ENCODE assay signal across 10 mouse cellular contexts in genomic region chr2:13557145-13558030, GRCm38 (mm10). TPM values are rescaled to one million over a fixed set of nuclear protein-coding genes. Genes with fewer than 3 reads are reported as not detected.
DNase-seq lines count a peak whose midpoint lies in the region; ATAC-seq and TF ChIP-seq lines count a peak whose summit lies in the region.
"Had no signal": no experiment of that assay in that cellular context is flagged by ENCODE, and none has a peak within 500 bp of the region (broad histone marks: within the 10 kb centered on the region; RNA-seq: fewer than 3 reads in every experiment).

No protein-coding gene starts in this region.

- no peak for TF ChIP-seq CTCF in lung, postnatal 0 days (IDR thresholded peaks at IDR 0.05)
- no peak for TF ChIP-seq CTCF in lung, adult 2 months (IDR thresholded peaks at IDR 0.05; ENCODE audit: insufficient read depth, low read length)
- no peak for TF ChIP-seq CTCF in heart, postnatal 0 days (IDR thresholded peaks at IDR 0.05; ENCODE audit: low read depth)
- no peak for TF ChIP-seq CTCF in stomach, postnatal 0 days (IDR thresholded peaks at IDR 0.05; ENCODE audit: low read depth)

- no peak overlapping the region for H3K27ac ChIP-seq in lung, postnatal 0 days (ENCODE audit: low read length)
- peak overlapping the region; percentile 67 for H3K27ac ChIP-seq in heart, postnatal 0 days (ENCODE audit: low read depth)
- H3K27ac ChIP-seq in stomach, postnatal 0 days (replicated peaks), result peak overlapping the region; percentile 49; the same call in 1 of the 2 replicates
- H3K27ac ChIP-seq in kidney, embryonic 15.5 days, result no peak overlapping the region
- H3K27ac ChIP-seq: hindbrain, embryonic 12.5 days had no signal

- H3K36me3 ChIP-seq in lung, postnatal 0 days (ENCODE audit: insufficient read depth, low read length), result no peaks in the 10 kb centered on the region
- no peaks in the 10 kb centered on the region for H3K36me3 ChIP-seq in heart, postnatal 0 days (replicated peaks; ENCODE audit: control insufficient read depth, insufficient read depth, low read length)
- no peaks in the 10 kb centered on the region for H3K36me3 ChIP-seq in stomach, postnatal 0 days (ENCODE audit: control insufficient read depth, insufficient read depth, low read length)
- H3K36me3 ChIP-seq in kidney, embryonic 15.5 days, result no peaks in the 10 kb centered on the region
- H3K36me3 ChIP-seq: hindbrain, embryonic 12.5 days had no signal

- no peak overlapping the region for H3K4me3 ChIP-seq in lung, postnatal 0 days (ENCODE audit: low read depth, low read length)
- H3K4me3 ChIP-seq in lung, adult 2 months (replicated peaks; ENCODE audit: extremely low read depth, low read depth, low read length), result no peak overlapping the region
- H3K4me3 ChIP-seq in heart, postnatal 0 days (ENCODE audit: low read depth, low read length), result no peak overlapping the region
- H3K4me3 ChIP-seq in stomach, postnatal 0 days (ENCODE audit: low read depth, low read length), result no peak overlapping the region
- H3K4me3 ChIP-seq in kidney, embryonic 15.5 days (replicated peaks), result no peak overlapping the region
- H3K4me3 ChIP-seq: hindbrain, embryonic 12.5 days had no signal

- TF ChIP-seq EP300 in lung, postnatal 0 days (IDR thresholded peaks at IDR 0.05), result no peak
- no peak for TF ChIP-seq EP300 in heart, postnatal 0 days (IDR thresholded peaks at IDR 0.05; ENCODE audit: low read depth)
- no peak for TF ChIP-seq EP300 in stomach, postnatal 0 days (optimal IDR thresholded peaks at IDR 0.05)

- DNase-seq in lung, postnatal 0 days (ENCODE audit: low spot score), result peak; percentile 32
- no peak for DNase-seq in lung, adult 2 months
- DNase-seq in T-cell, adult 2 months (ENCODE audit: low spot score), result peak; percentile 39
- DNase-seq in heart, postnatal 0 days (ENCODE audit: low spot score), result no peak
- no peak for DNase-seq in stomach, postnatal 0 days (ENCODE audit: low spot score)
- no peak for DNase-seq in right cerebral cortex, postnatal 36 days (ENCODE audit: low spot score in 2 of 2)
- DNase-seq: kidney, postnatal 25 days had no signal

- no peaks in the 10 kb centered on the region; the same call in 1 of the 2 replicates for H3K4me1 ChIP-seq in lung, postnatal 0 days (ENCODE audit: insufficient read depth, low read depth, low read length)
- H3K4me1 ChIP-seq in lung, adult 2 months (ENCODE audit: control insufficient read depth, insufficient read depth, low read length), result peaks cover 2% of the 10 kb centered on the region
- H3K4me1 ChIP-seq in heart, postnatal 0 days (ENCODE audit: control insufficient read depth, insufficient read depth), result 0 out of 2 replicates have a peak, but pooled peaks cover 6% of the 10 kb centered on the region
- H3K4me1 ChIP-seq in stomach, postnatal 0 days (replicated peaks; ENCODE audit: control insufficient read depth, insufficient read depth), result no peaks in the 10 kb centered on the region
- 0 out of 2 replicates have a peak, but pooled peaks cover 2% of the 10 kb centered on the region for H3K4me1 ChIP-seq in kidney, embryonic 15.5 days
- H3K4me1 ChIP-seq: hindbrain, embryonic 12.5 days had no signal

- ATAC-seq in lung, postnatal 0 days, result 0 out of 2 replicates have a peak, but pooled peaks have one; percentile 19
- no peak for ATAC-seq in heart, postnatal 0 days (ENCODE audit: insufficient read depth, low read depth)
- no peak for ATAC-seq in stomach, postnatal 0 days (ENCODE audit: low FRiP score, low TSS enrichment)
- no peak for ATAC-seq in kidney, embryonic 15.5 days (replicated peaks; ENCODE audit: low FRiP score)
- ATAC-seq: forebrain, embryonic 16.5 days had no signal

- no peaks in the 10 kb centered on the region for H3K27me3 ChIP-seq in lung, postnatal 0 days (replicated peaks; ENCODE audit: insufficient read depth, low read length)
- no peaks in the 10 kb centered on the region for H3K27me3 ChIP-seq in heart, postnatal 0 days (ENCODE audit: control insufficient read depth, insufficient read depth, low read length)
- no peaks in the 10 kb centered on the region for H3K27me3 ChIP-seq in stomach, postnatal 0 days (ENCODE audit: control insufficient read depth, insufficient read depth, low read length)
- H3K27me3 ChIP-seq in kidney, embryonic 15.5 days, result no peaks in the 10 kb centered on the region
- H3K27me3 ChIP-seq: hindbrain, embryonic 12.5 days had no signal

- H3K9me3 ChIP-seq in lung, postnatal 0 days (ENCODE audit: low read length), result no peaks in the 10 kb centered on the region
- no peaks in the 10 kb centered on the region for H3K9me3 ChIP-seq in heart, postnatal 0 days (replicated peaks; ENCODE audit: control insufficient read depth, low read length)
- H3K9me3 ChIP-seq in stomach, postnatal 0 days (ENCODE audit: control insufficient read depth, low read length), result no peaks in the 10 kb centered on the region
- no peaks in the 10 kb centered on the region for H3K9me3 ChIP-seq in kidney, embryonic 15.5 days (replicated peaks)
- H3K9me3 ChIP-seq: hindbrain, embryonic 12.5 days had no signal

- TF ChIP-seq POLR2A in lung, adult 2 months (IDR thresholded peaks at IDR 0.05; ENCODE audit: borderline replicate concordance, extremely low read depth, low read depth, low read length), result no peak

- no peak overlapping the region for H3K4me2 ChIP-seq in lung, postnatal 0 days (replicated peaks; ENCODE audit: low read depth, low read length)
- no peak overlapping the region for H3K4me2 ChIP-seq in heart, postnatal 0 days (ENCODE audit: low read depth, low read length)
- H3K4me2 ChIP-seq in stomach, postnatal 0 days (replicated peaks; ENCODE audit: low read depth), result no peak overlapping the region
- no peak overlapping the region for H3K4me2 ChIP-seq in kidney, embryonic 15.5 days
- H3K4me2 ChIP-seq: hindbrain, embryonic 12.5 days had no signal

- WGBS in lung, postnatal 0 days, result 62% methylated on average over 9 of the region's 9 CpGs
- WGBS in lung, adult 2 months, result 51% methylated on average over 9 of the region's 9 CpGs
- 51% methylated on average over 9 of the region's 9 CpGs for WGBS in heart, postnatal 0 days
- WGBS in stomach, postnatal 0 days, result 56% methylated on average over 9 of the region's 9 CpGs
- 84% methylated on average over 9 of the region's 9 CpGs for WGBS in kidney, embryonic 15.5 days

- no peak overlapping the region for H3K9ac ChIP-seq in lung, postnatal 0 days (replicated peaks; ENCODE audit: low read depth)
- no peak overlapping the region for H3K9ac ChIP-seq in heart, postnatal 0 days (replicated peaks; ENCODE audit: low read depth, low read length)
- H3K9ac ChIP-seq in stomach, postnatal 0 days (ENCODE audit: low read length), result no peak overlapping the region
- H3K9ac ChIP-seq in kidney, embryonic 15.5 days, result no peak overlapping the region
- H3K9ac ChIP-seq: hindbrain, embryonic 12.5 days had no signal

RNA-seq across cellular contexts. Expression of gene Trdmt1, which starts 12.9 kb away (rescaled TPM):
- polyA plus RNA-seq in lung, postnatal 0 days (2015; fragmentation: Nextera tagmentation; extraction: Ambion mirVana), result 9.8 and 10.1 TPM in 2 replicates
- 2.2 and 4.2 TPM in 2 replicates for polyA plus RNA-seq in lung, adult 2 months (2012; rRNA removed)
- 5.7 and 19.0 TPM in 2 replicates for total RNA-seq in heart, postnatal 0 days (2014; rRNA removed; ENCODE audit: low replicate concordance)
- 9.3 and 10.3 TPM in 2 replicates for polyA plus RNA-seq in heart, postnatal 0 days (2015; fragmentation: Nextera tagmentation; extraction: Ambion mirVana)
- 6.9 and 7.2 TPM in 2 replicates for polyA plus RNA-seq in stomach, postnatal 0 days (2015; fragmentation: Nextera tagmentation; extraction: Ambion mirVana)
- polyA plus RNA-seq in kidney, embryonic 15.5 days (2015; fragmentation: Nextera tagmentation; extraction: Ambion mirVana), result 13.4 and 13.9 TPM in 2 replicates

RNA-seq across cellular contexts. Expression of gene Vim, which starts 16.3 kb away (rescaled TPM):
- 1,068 and 1,145 TPM in 2 replicates for polyA plus RNA-seq in lung, postnatal 0 days (2015; fragmentation: Nextera tagmentation; extraction: Ambion mirVana)
- polyA plus RNA-seq in lung, adult 2 months (2012; rRNA removed), result 1,792 and 2,353 TPM in 2 replicates
- 2,529 and 2,768 TPM in 2 replicates for total RNA-seq in heart, postnatal 0 days (2014; rRNA removed; ENCODE audit: low replicate concordance)
- 696 and 707 TPM in 2 replicates for polyA plus RNA-seq in heart, postnatal 0 days (2015; fragmentation: Nextera tagmentation; extraction: Ambion mirVana)
- polyA plus RNA-seq in stomach, postnatal 0 days (2015; fragmentation: Nextera tagmentation; extraction: Ambion mirVana), result 287 and 331 TPM in 2 replicates
- polyA plus RNA-seq in kidney, embryonic 15.5 days (2015; fragmentation: Nextera tagmentation; extraction: Ambion mirVana), result 484 and 516 TPM in 2 replicates

Comparison
In these comparisons a context has a peak if more than half of its experiments do, and no peak if none do; other contexts are left out.
1. DNase-seq: peak in lung, postnatal 0 days (single experiment) and T-cell, adult 2 months (single experiment); none in lung, adult 2 months (single experiment), heart, postnatal 0 days (single experiment), stomach, postnatal 0 days (single experiment) and right cerebral cortex, postnatal 36 days (0 of 2).
2. H3K27ac ChIP-seq: peak in heart, postnatal 0 days (single experiment) and stomach, postnatal 0 days (single experiment); none in lung, postnatal 0 days (single experiment) and kidney, embryonic 15.5 days (single experiment).